Mouse (Mus musculus) forebrain, embryonic 16.5 days (tissue): ENCODE results near the gene C130073F10Rik. TPM values are rescaled to one million over a fixed set of nuclear protein-coding genes. Genes with fewer than 3 reads are reported as not detected.
"Not testable (repeated sequence)": the region's sequence is repeated elsewhere in the genome, so short reads cannot be mapped to it uniquely, and the experiment has no call there.

Experiments used
- ATAC-seq: fragments of 200-750 bp; cut with Nextera tagmentation; 2 replicates; pipeline ENCODE4 v1.8.0; 2017; ENCODE audit warnings: mild to moderate bottlenecking, moderate library complexity
- H3K27ac ChIP-seq: fragments of 300-500 bp; sonication (generic); 2 replicates; pipeline ENCODE4 v1.5.1; 2014; ENCODE audit warnings: low read length, control low read depth
- H3K27me3 ChIP-seq: fragments of 300-500 bp; sonication (generic); replicated peaks from 2 replicates; pipeline ENCODE4 v1.6.1; 2014; ENCODE audit warnings: low read length; ENCODE audit not compliant: control insufficient read depth, insufficient read depth
- H3K36me3 ChIP-seq: fragments of 300-500 bp; sonication (generic); 2 replicates; pipeline ENCODE4 v1.6.1; 2014; ENCODE audit not compliant: control insufficient read depth, insufficient read depth
- H3K4me1 ChIP-seq: fragments of 300-500 bp; sonication (generic); replicated peaks from 2 replicates; pipeline ENCODE4 v1.6.1; 2014; ENCODE audit warnings: low read length; ENCODE audit not compliant: control insufficient read depth, insufficient read depth
- H3K4me2 ChIP-seq: fragments of 300-500 bp; sonication (generic); 2 replicates; pipeline ENCODE4 v1.6.1; 2014; ENCODE audit warnings: mild to moderate bottlenecking, low read length, control low read depth
- H3K4me3 ChIP-seq: fragments of 300-500 bp; sonication (generic); replicated peaks from 2 replicates; pipeline ENCODE4 v1.5.1; 2014; ENCODE audit warnings: mild to moderate bottlenecking, low read length, control low read depth
- H3K9ac ChIP-seq: fragments of 300-500 bp; sonication (generic); replicated peaks from 2 replicates; pipeline ENCODE4 v1.6.1; 2014; ENCODE audit warnings: low read depth, low read length, control low read depth
- H3K9me3 ChIP-seq: fragments of 300-500 bp; sonication (generic); 2 replicates; pipeline ENCODE4 v1.6.1; 2016; ENCODE audit warnings: low read length; ENCODE audit not compliant: control insufficient read depth
- WGBS: fragments of 180-500 bp; shearing (Covaris S2); extraction: QIAGEN DNeasy Blood & Tissue Kit; methylation state at CpG from one replicate; pipeline ENCODE4 v1.1.7; 2014; 5-methylcytosine and 5-hydroxymethylcytosine counted together
- polyA plus RNA-seq: library from polyadenylated mRNA; unstranded; fragments of >200 nt; fragmentation: Nextera tagmentation; extraction: Ambion mirVana; gene quantifications from 2 replicates; pipeline ENCODE4 v1.2.1, GENCODE M21; 2015

The C130073F10Rik gene
- polyA plus RNA-seq, 1 experiment from 2014 or later = not detected

- no peak overlapping the region for H3K27ac ChIP-seq
- no peak overlapping the region for H3K4me2 ChIP-seq
- ATAC-seq = no peak
- WGBS = 60% methylated on average over 2 of the region's 2 CpGs
- no peaks in the 10 kb centered on the region for H3K4me1 ChIP-seq
- no peaks in the 10 kb centered on the region for H3K27me3 ChIP-seq
- H3K4me3 ChIP-seq = no peak overlapping the region
- H3K9me3 ChIP-seq = peaks cover 12% of the 10 kb centered on the region
- H3K36me3 ChIP-seq = no peaks in the 10 kb centered on the region
- H3K9ac ChIP-seq = no peak overlapping the region
Observed at GRCm38 (mm10) chr4:101850908-101851307, 42.7 kb downstream of the C130073F10Rik start.

GRCm38 (mm10) chr4:101843923-101844322 lies 49.7 kb downstream of the C130073F10Rik start, which contains the start of gene B020004J07Rik:
TSS of gene B020004J07Rik (minus strand) at chr4:101844023.
- not testable (repeated sequence) for H3K4me1 ChIP-seq, H3K36me3 ChIP-seq, H3K4me2 ChIP-seq, H3K9me3 ChIP-seq, ATAC-seq, H3K27me3 ChIP-seq, H3K27ac ChIP-seq, H3K9ac ChIP-seq, H3K4me3 ChIP-seq
- WGBS = 95% methylated on average over 2 of the region's 4 CpGs

Other genes starting within 250 kb of the C130073F10Rik start
- gene Leprot, start 246.1 kb downstream of the C130073F10Rik start, polyA plus RNA-seq = 92.5 and 102 TPM in 2 replicates
- 4.9 TPM in 2 replicates for gene Lepr, start 176.4 kb downstream of the C130073F10Rik start, polyA plus RNA-seq
- gene B020004J07Rik, start 49.8 kb downstream of the C130073F10Rik start, polyA plus RNA-seq = not detected in 2 replicates
- not detected in 2 replicates for gene Gm12800, start 15.3 kb upstream of the C130073F10Rik start, polyA plus RNA-seq
- not detected in 2 replicates for gene Gm12794, start 46.6 kb upstream of the C130073F10Rik start, polyA plus RNA-seq
- not detected in 2 replicates for gene Gm12790, start 87.3 kb upstream of the C130073F10Rik start, polyA plus RNA-seq
- gene Gm12789, start 92.8 kb upstream of the C130073F10Rik start, polyA plus RNA-seq = not detected in 2 replicates
- gene Pde4b, start 193.8 kb upstream of the C130073F10Rik start, polyA plus RNA-seq = 29.3 and 32.1 TPM in 2 replicates